Mouse (Mus musculus) megakaryocyte, embryonic 14.5 days (primary cell): ENCODE measurements around the gene Fam178b.

Experiments used
- FLI1 ChIP-seq: IDR thresholded peaks from 2 replicates; pipeline ENCODE4 v1.6.1; 2012; ENCODE audit warnings: low read length, inconsistent platforms, mixed read lengths
- GATA1 ChIP-seq: IDR thresholded peaks from 3 replicates; pipeline ENCODE4 v1.6.1; 2012; ENCODE audit warnings: mixed read lengths, low read length, inconsistent platforms, borderline replicate concordance

DNA sequence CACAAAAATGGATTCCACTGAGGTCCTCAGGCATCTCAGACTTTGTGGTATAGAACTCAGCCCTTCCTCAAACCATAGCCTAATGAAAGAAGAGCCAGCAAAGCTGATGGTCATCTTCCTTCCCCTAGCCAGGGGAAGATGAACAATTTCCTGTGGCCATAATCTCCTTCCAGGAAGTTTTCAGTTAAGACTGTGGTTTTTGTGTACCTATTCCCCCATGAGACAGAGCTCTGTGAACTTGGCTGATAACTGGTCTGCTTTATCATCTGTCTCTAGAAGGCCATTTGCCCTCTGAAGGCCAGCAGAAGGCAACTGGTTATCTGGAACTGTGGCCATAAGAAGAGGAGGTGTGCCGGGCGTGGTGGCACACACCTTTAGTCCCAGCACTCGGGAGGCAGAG lies 26.8 kb downstream of the Fam178b start:
- no peak for TF ChIP-seq GATA1
- TF ChIP-seq FLI1 = no peak
